Mouse (Mus musculus) stomach, embryonic 15.5 days (tissue): ENCODE results near the gene Nedd4. TPM values are rescaled to one million over a fixed set of nuclear protein-coding genes. Genes with fewer than 3 reads are reported as not detected.

Experiments
- ATAC-seq: fragments of 200-750 bp; cut with Nextera tagmentation; 2 replicates; pipeline ENCODE4 v1.8.0; 2017; ENCODE audit warnings: low read depth, moderate number of reproducible peaks, moderate TSS enrichment; ENCODE audit not compliant: insufficient read depth, low FRiP score
- H3K27ac ChIP-seq: fragments of 300-500 bp; sonication (generic); 2 replicates; pipeline ENCODE4 v1.5.1; 2015; ENCODE audit warnings: mild to moderate bottlenecking, inconsistent platforms
- H3K27me3 ChIP-seq: fragments of 300-500 bp; sonication (generic); replicated peaks from 2 replicates; pipeline ENCODE4 v1.6.1; 2015; ENCODE audit warnings: inconsistent platforms
- H3K36me3 ChIP-seq: fragments of 300-500 bp; sonication (generic); 2 replicates; pipeline ENCODE4 v1.6.1; 2015; ENCODE audit warnings: inconsistent platforms
- H3K4me1 ChIP-seq: fragments of 300-500 bp; sonication (generic); 2 replicates; pipeline ENCODE4 v1.6.1; 2015; ENCODE audit warnings: inconsistent platforms
- H3K4me2 ChIP-seq: fragments of 300-500 bp; sonication (generic); 2 replicates; pipeline ENCODE4 v1.6.1; 2015; ENCODE audit warnings: mild to moderate bottlenecking, inconsistent platforms
- H3K4me3 ChIP-seq: fragments of 300-500 bp; sonication (generic); replicated peaks from 2 replicates; pipeline ENCODE4 v1.5.1; 2015; ENCODE audit warnings: inconsistent platforms
- H3K9ac ChIP-seq: fragments of 300-500 bp; sonication (generic); 2 replicates; pipeline ENCODE4 v1.6.1; 2015; ENCODE audit warnings: inconsistent platforms
- H3K9me3 ChIP-seq: fragments of 300-500 bp; sonication (generic); 2 replicates; pipeline ENCODE4 v1.6.1; 2016; ENCODE audit warnings: inconsistent platforms
- WGBS: fragments of 180-500 bp; shearing (Covaris S2); methylation state at CpG from one replicate; pipeline ENCODE4 v1.1.7; 2015; 5-methylcytosine and 5-hydroxymethylcytosine counted together
- polyA plus RNA-seq: library from polyadenylated mRNA; unstranded; fragments of >200 nt; fragmentation: Nextera tagmentation; extraction: Ambion mirVana; gene quantifications from 2 replicates; pipeline ENCODE4 v1.2.1, GENCODE M21; 2015

Nedd4 gene
- polyA plus RNA-seq, 1 experiment from 2014 or later: 502 TPM

DNA sequence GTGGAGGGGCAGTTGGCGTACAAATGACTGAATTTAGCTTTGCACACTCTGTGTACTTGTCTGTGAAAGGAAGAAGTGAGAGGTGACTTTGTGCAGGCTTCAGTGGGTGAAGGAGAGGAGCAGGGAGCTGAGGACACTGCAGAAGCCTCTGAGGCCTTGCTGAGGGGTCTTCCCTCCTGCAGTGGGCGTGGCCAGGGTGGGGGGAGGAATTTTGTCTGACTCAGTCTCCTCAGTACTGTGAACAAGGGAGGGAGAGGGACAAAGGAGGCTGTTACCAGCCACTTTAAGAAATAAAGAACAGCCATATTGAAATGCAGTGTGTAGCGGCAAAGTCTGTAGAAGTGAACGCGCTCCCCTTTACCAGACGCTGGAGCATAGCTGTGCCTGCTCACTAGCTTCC, 79.1 kb downstream of the Nedd4 start:
- 95% methylated on average over 6 of the region's 6 CpGs for WGBS
- 0 out of 2 replicates have a peak, but pooled peaks have one; percentile 12 for ATAC-seq

DNA sequence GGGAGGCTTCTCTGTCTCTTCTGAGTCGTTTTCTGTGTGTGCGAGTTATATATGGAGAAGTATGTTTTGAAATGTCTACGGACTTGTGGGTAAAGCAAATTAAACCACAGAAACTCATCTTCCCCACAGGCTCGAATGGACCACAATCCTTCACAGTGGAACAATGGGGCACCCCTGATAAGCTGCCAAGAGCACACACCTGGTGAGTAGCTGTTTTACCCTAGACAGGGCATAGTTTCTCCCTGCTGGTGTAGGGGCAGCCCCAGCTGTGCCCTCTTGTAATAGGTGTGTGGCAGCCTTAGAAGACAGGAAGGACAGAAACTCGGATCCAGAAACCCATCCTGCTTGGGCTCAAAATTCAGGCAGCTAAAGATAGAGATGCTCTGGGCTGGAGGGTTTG, 84.1 kb downstream of the Nedd4 start:
- H3K4me3 ChIP-seq: no peak overlapping the region
- WGBS: 78% methylated on average over 5 of the region's 5 CpGs
- no peaks in the 10 kb centered on the region for H3K27me3 ChIP-seq
- no peak overlapping the region for H3K27ac ChIP-seq
- H3K4me2 ChIP-seq: no peak overlapping the region
- no peaks in the 10 kb centered on the region for H3K4me1 ChIP-seq
- H3K9ac ChIP-seq: no peak overlapping the region
- H3K9me3 ChIP-seq: no peaks in the 10 kb centered on the region
- H3K36me3 ChIP-seq: peaks cover 69% of the 10 kb centered on the region
- ATAC-seq: no peak

More for the DNA sequence above, 79.1 kb downstream of the Nedd4 start:
- Histone ChIP-seq H3K36me3 (peaks cover 85% of the 10 kb centered on the region), H3K4me3 (no peak overlapping the region), H3K9me3 (no peaks in the 10 kb centered on the region), H3K4me1 (no peaks in the 10 kb centered on the region), H3K9ac (no peak overlapping the region), H3K27ac (no peak overlapping the region), H3K27me3 (no peaks in the 10 kb centered on the region), H3K4me2 (no peak overlapping the region)

DNA sequence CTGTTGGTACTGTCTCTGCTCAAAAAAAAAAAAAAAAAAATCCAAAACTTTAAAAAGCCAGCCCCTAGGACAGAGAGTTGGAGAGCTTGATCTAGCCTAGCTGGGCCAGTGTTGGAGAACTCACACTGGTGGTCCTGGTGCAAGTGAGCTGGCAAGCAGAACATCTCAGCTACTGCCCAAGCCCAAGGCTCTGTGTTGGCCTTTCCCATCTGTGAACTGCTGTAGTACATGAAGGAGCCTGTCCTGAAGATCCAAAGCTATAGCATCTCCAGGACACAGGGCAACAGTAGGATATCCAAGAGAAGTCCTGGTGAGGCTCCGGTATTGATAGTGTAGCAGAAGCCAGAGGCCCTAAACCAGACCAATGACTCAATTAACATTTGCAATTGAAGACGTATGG, 88.1 kb downstream of the Nedd4 start:
- Histone ChIP-seq H3K9me3 (no peaks in the 10 kb centered on the region), H3K4me1 (no peaks in the 10 kb centered on the region), H3K27me3 (no peaks in the 10 kb centered on the region), H3K9ac (no peak overlapping the region), H3K4me3 (no peak overlapping the region), H3K4me2 (no peak overlapping the region), H3K36me3 (peaks cover 36% of the 10 kb centered on the region), H3K27ac (no peak overlapping the region)
- ATAC-seq: no peak
- WGBS: 75% methylated on average over 2 of the region's 2 CpGs

DNA sequence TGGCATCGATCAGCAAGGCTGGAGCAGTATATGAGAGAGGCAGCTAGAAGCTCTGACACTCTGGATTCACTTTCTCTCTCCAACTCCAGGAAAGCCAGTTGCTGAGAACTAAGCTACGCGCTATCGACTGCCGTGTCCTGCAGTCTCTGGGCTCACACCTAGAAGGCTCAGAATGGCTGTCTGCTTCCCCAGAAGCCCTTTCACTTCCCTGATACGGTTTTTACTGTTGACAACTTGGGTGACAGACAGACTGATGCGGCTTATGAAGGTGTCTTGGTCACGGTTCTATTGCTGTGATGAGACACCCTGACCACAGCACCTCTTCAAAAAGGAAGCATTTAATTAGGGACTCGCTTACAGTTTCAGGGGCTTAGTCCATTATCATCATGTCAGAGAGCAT, 90.5 kb downstream of the Nedd4 start:
- Histone ChIP-seq H3K9ac (no peak overlapping the region), H3K9me3 (no peaks in the 10 kb centered on the region), H3K4me2 (no peak overlapping the region), H3K36me3 (peaks cover 15% of the 10 kb centered on the region), H3K4me3 (no peak overlapping the region), H3K4me1 (no peaks in the 10 kb centered on the region), H3K27ac (no peak overlapping the region), H3K27me3 (no peaks in the 10 kb centered on the region)
- WGBS: 71% methylated on average over 9 of the region's 9 CpGs
- ATAC-seq: no peak

GRCm38 (mm10) chr9:72753741-72754140, 91.6 kb downstream of the Nedd4 start:
- no peak overlapping the region for H3K4me2 ChIP-seq
- no peaks in the 10 kb centered on the region for H3K9me3 ChIP-seq
- H3K27ac ChIP-seq: no peak overlapping the region
- no peak overlapping the region for H3K9ac ChIP-seq
- WGBS: 16% methylated on average over 7 of the region's 7 CpGs
- no peak for ATAC-seq
- no peaks in the 10 kb centered on the region for H3K27me3 ChIP-seq
- no peak overlapping the region for H3K4me3 ChIP-seq
- no peaks in the 10 kb centered on the region for H3K4me1 ChIP-seq
- peaks cover 6% of the 10 kb centered on the region for H3K36me3 ChIP-seq

DNA sequence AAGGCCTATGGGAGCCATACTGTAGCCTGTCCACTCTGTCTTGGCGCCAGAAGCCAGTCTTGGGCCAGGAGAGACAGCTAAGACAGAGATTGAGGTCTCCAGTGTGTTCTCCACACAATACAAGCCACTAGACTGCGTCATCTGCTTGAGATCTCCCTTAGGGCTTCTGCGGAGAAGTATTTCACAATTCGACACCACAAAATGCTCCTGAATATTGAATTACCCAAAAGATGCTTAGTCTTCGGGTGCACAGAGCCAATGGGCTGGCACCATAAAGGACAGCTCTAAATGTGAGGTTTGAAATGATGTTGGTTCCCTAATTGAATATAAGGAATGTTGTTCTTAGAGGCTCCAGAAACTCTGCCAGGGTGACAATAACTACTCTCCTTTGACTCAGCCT, 95.0 kb downstream of the Nedd4 start:
- no peaks in the 10 kb centered on the region for H3K9me3 ChIP-seq
- H3K4me1 ChIP-seq: no peaks in the 10 kb centered on the region
- WGBS: 84% methylated on average over 5 of the region's 5 CpGs
- no peak for ATAC-seq
- H3K4me2 ChIP-seq: no peak overlapping the region
- H3K36me3 ChIP-seq: no peaks in the 10 kb centered on the region
- H3K27me3 ChIP-seq: no peaks in the 10 kb centered on the region
- no peak overlapping the region for H3K27ac ChIP-seq
- H3K9ac ChIP-seq: no peak overlapping the region
- H3K4me3 ChIP-seq: no peak overlapping the region

- no peaks in the 10 kb centered on the region for H3K9me3 ChIP-seq
- WGBS: 29% methylated on average over 8 of the region's 8 CpGs
- H3K4me2 ChIP-seq: no peak overlapping the region
- H3K4me3 ChIP-seq: no peak overlapping the region
- no peak for ATAC-seq
- H3K27me3 ChIP-seq: no peaks in the 10 kb centered on the region
- H3K27ac ChIP-seq: no peak overlapping the region
- no peak overlapping the region for H3K9ac ChIP-seq
- H3K4me1 ChIP-seq: no peaks in the 10 kb centered on the region
- H3K36me3 ChIP-seq: no peaks in the 10 kb centered on the region
Observed at GRCm38 (mm10) chr9:72758705-72759131, 96.6 kb downstream of the Nedd4 start.

DNA sequence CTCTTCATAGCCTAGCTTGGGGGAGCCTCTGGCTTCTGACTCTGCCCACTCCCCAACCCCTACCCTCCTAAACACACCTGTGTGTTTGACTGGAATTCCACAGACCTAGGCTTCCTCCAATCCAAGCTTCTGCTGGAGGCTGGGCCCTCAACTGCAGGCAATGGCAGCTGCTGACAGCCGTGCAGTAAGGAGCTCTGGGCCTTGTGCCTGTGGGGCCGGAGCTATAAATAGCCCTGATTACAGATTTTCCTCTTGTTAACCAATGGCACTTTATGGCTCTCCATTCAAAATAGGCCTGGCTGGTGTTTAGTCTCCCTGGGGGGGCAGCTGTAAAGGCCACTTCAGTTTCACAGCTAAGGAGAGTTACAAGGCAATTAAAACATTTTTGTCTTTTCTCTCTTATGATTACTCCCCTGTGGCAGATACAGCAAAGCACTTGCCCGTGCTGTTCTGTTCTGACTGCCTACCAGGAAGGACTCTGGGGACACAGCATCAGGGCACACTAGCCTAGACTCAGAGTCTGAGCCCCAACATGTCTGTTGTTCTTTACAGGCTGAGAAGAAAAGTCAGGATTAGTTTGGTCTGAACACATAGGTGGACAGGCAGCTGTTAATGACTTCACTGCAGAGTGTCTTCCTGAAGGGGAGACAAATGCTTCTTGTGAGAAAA, 101.0 kb downstream of the Nedd4 start:
- Histone ChIP-seq H3K9me3 (no peaks in the 10 kb centered on the region), H3K4me1 (peaks cover 4% of the 10 kb centered on the region; the same call in 1 of the 2 replicates), H3K27me3 (no peaks in the 10 kb centered on the region), H3K9ac (no peak overlapping the region), H3K27ac (peak overlapping the region; percentile 4; the same call in 1 of the 2 replicates), H3K4me2 (no peak overlapping the region), H3K36me3 (no peaks in the 10 kb centered on the region), H3K4me3 (no peak overlapping the region)
- WGBS: 18% methylated on average over 3 of the region's 3 CpGs
- peak; percentile 65 for ATAC-seq

- H3K27me3 ChIP-seq: no peaks in the 10 kb centered on the region
- H3K9ac ChIP-seq: peak overlapping the region; percentile 32; the same call in 1 of the 2 replicates
- H3K9me3 ChIP-seq: no peaks in the 10 kb centered on the region
- H3K4me3 ChIP-seq: peak overlapping the region; percentile 40
- WGBS: 2% methylated on average over 17 of the region's 17 CpGs
- ATAC-seq: peak; percentile 65; the same call in 1 of the 2 replicates
- peaks cover 4% of the 10 kb centered on the region; the same call in 1 of the 2 replicates for H3K4me1 ChIP-seq
- H3K27ac ChIP-seq: no peak overlapping the region; the same call in 1 of the 2 replicates
- peak overlapping the region; percentile 87 for H3K4me2 ChIP-seq
- no peaks in the 10 kb centered on the region for H3K36me3 ChIP-seq
Observed at GRCm38 (mm10) chr9:72766789-72767349, 104.7 kb downstream of the Nedd4 start.

DNA sequence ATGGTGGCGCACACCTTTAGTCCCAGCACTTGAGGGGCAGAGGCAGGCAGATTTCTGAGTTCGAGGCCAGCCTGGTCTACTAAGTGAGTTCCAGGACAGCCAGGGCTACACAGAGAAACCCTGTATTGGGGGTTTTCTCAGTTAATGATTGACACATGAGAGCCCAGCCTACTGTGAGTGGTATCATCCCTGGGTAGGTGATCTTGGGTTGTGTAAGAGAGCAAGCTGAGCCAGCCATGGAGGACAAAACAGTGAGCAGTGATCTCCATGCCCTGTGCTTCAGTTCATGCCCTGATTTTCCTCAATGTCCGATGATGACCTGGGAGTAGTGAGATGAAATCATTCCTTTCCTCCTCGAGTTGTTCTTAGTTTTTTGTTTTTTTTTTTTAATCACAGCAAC, 112.9 kb downstream of the Nedd4 start:
- Histone ChIP-seq H3K9me3 (no peaks in the 10 kb centered on the region), H3K27me3 (no peaks in the 10 kb centered on the region), H3K36me3 (no peaks in the 10 kb centered on the region), H3K4me3 (no peak overlapping the region), H3K4me2 (no peak overlapping the region), H3K9ac (no peak overlapping the region), H3K27ac (no peak overlapping the region), H3K4me1 (peaks cover 8% of the 10 kb centered on the region)
- ATAC-seq: no peak
- WGBS: 83% methylated on average over 4 of the region's 4 CpGs

DNA sequence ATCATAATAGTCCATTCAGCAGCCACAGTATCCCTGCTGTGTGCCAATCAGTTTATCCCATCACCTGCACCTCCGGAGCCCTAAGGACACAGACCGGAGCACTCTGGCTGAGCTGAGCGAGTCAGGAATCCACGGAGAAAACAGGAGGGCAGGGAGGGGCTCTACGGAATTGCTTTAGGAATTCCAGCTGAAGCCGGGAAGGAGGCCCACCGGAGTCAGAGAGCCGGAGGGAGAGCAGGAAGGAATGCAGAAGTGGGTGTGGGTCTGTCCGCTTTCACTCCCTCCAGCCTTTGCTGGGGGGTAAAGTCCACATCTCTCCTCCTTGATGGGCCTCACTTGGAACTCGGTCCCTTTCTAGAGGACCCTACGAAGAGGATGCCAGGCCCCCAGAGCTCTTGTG, 116.9 kb downstream of the Nedd4 start:
- H3K4me1 ChIP-seq: peaks cover 14% of the 10 kb centered on the region
- no peaks in the 10 kb centered on the region for H3K27me3 ChIP-seq
- no peak overlapping the region for H3K4me3 ChIP-seq
- no peaks in the 10 kb centered on the region for H3K36me3 ChIP-seq
- H3K9me3 ChIP-seq: no peaks in the 10 kb centered on the region
- H3K4me2 ChIP-seq: no peak overlapping the region
- H3K9ac ChIP-seq: no peak overlapping the region
- WGBS: 33% methylated on average over 11 of the region's 11 CpGs
- H3K27ac ChIP-seq: no peak overlapping the region
- ATAC-seq: no peak

GRCm38 (mm10) chr9:72779733-72780132, 117.6 kb downstream of the Nedd4 start:
- WGBS: 19% methylated on average over 4 of the region's 4 CpGs
- H3K27me3 ChIP-seq: no peaks in the 10 kb centered on the region
- H3K9me3 ChIP-seq: no peaks in the 10 kb centered on the region
- no peak overlapping the region for H3K27ac ChIP-seq
- peaks cover 14% of the 10 kb centered on the region for H3K4me1 ChIP-seq
- H3K4me3 ChIP-seq: no peak overlapping the region
- H3K4me2 ChIP-seq: 0 out of 2 replicates have a peak overlapping the region, but pooled peaks have one; percentile 5
- H3K9ac ChIP-seq: no peak overlapping the region
- no peaks in the 10 kb centered on the region for H3K36me3 ChIP-seq
- ATAC-seq: peak; percentile 45; the same call in 1 of the 2 replicates
